Mouse (Mus musculus): Measurements from ENCODE around the gene Glrp1.

- TF ChIP-seq CTCF (IDR thresholded peaks at IDR 0.05; ENCODE audit: borderline replicate concordance, control insufficient read depth, extremely low read depth, insufficient read depth, low read length, poor library complexity): no peak
- TF ChIP-seq POLR2A (IDR thresholded peaks at IDR 0.05; ENCODE audit: control insufficient read depth, extremely low read depth, insufficient read depth, low read length, poor library complexity): no peak
These were observed 3.5 kb downstream of the Glrp1 start for GRCm38 (mm10) chr1:88506412-88506811.
